Mouse (Mus musculus): ENCODE data around the gene Nfkbiz. TPM values are rescaled to one million over a fixed set of nuclear protein-coding genes. Genes with fewer than 3 reads are reported as not detected.

Gene Nfkbiz
- polyA plus RNA-seq, 1 experiment from 2014 or later: 1.6 TPM

DNA sequence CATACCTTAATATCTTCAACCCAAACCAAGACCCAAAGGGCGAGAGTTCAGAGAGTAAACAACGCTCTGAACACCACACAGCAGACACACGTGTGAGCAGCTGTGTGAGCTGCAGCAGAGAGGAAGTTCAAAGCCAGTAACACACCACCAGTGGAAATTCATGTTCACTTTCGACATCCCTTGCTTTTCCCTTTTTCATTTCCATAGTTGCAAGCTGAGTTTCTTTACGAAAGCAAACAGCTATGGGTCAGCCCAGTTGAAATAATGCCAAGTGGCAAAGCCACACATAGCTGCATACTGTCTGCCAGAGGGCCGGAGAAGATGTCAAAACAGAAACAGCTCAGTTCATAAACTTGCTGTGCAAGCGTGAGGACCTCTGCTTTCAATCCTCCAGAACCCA lies 39.9 kb downstream of the Nfkbiz start:
- no peaks in the 10 kb centered on the region for H3K4me1 ChIP-seq (replicated peaks; ENCODE audit: control insufficient read depth, insufficient read depth, low read length)
- no peaks in the 10 kb centered on the region for H3K9me3 ChIP-seq (ENCODE audit: control insufficient read depth, low read length)
- ATAC-seq (ENCODE audit: low FRiP score) (no peak), DNase-seq (ENCODE audit: low spot score) (no peak)
- H3K27me3 ChIP-seq (ENCODE audit: control insufficient read depth, insufficient read depth, low read length): no peaks in the 10 kb centered on the region
- H3K4me2 ChIP-seq (replicated peaks; ENCODE audit: low read depth, low read length): no peak overlapping the region
- no peak overlapping the region for H3K4me3 ChIP-seq (ENCODE audit: low read depth, low read length)
- H3K27ac ChIP-seq (ENCODE audit: low read depth, low read length): no peak overlapping the region
- H3K36me3 ChIP-seq (ENCODE audit: control insufficient read depth, insufficient read depth, low read length): no peaks in the 10 kb centered on the region
- no peak overlapping the region for H3K9ac ChIP-seq (ENCODE audit: low read depth, low read length)
- 89% methylated on average over 7 of the region's 7 CpGs for WGBS

DNA sequence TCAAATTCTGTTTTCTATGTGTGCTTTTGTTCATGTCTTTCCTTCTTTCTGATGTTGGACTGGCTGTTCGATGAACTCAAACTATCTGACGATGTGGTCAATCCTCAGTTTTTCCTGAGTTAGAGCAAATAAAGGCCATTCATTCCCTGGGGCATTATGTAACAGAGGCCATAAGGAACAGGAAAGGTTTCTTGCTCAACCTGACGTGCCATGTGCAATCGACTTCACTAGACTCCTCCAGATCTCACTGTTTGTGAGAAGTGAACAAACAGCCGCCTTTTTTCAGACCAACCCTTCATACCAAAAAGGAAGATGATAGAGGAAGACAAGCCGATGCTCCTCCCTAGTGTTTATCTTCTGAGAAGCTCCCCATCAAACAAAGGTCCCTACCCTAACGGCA lies 48.4 kb downstream of the Nfkbiz start:
- DNase-seq (ENCODE audit: low spot score) (no peak), ATAC-seq (ENCODE audit: low FRiP score) (no peak)
- Histone ChIP-seq H3K27me3 (ENCODE audit: control insufficient read depth, insufficient read depth, low read length) (no peaks in the 10 kb centered on the region), H3K4me1 (replicated peaks; ENCODE audit: control insufficient read depth, insufficient read depth, low read length) (no peaks in the 10 kb centered on the region), H3K27ac (ENCODE audit: low read depth, low read length) (no peak overlapping the region), H3K9me3 (ENCODE audit: control insufficient read depth, low read length) (no peaks in the 10 kb centered on the region), H3K4me2 (replicated peaks; ENCODE audit: low read depth, low read length) (no peak overlapping the region), H3K9ac (ENCODE audit: low read depth, low read length) (no peak overlapping the region), H3K36me3 (ENCODE audit: control insufficient read depth, insufficient read depth, low read length) (no peaks in the 10 kb centered on the region), H3K4me3 (ENCODE audit: low read depth, low read length) (no peak overlapping the region)
- WGBS: 91% methylated on average over 7 of the region's 7 CpGs

DNA sequence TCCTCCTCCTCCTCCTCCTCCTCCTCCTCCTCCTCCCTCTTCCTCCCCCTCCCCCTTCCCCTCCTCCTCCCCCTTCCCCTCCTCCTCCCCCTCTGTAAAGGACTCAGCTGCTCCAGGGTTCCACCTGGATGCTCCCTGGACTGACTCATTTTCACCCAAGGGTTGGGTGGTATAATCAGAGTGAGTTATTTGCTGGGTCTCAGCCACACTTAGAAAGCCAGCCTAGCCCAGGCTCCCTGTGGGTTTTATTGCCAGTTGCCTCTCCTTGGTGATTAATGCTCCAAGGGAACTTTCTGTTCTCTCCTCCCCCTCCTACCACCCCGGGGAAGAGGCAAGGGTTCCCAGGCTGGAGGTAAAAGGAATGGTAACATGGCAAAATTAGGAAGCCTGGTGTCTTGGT lies 49.4 kb downstream of the Nfkbiz start:
- Histone ChIP-seq H3K4me3 (ENCODE audit: low read depth, low read length) (no peak overlapping the region), H3K4me1 (replicated peaks; ENCODE audit: control insufficient read depth, insufficient read depth, low read length) (no peaks in the 10 kb centered on the region), H3K27me3 (ENCODE audit: control insufficient read depth, insufficient read depth, low read length) (no peaks in the 10 kb centered on the region), H3K9ac (ENCODE audit: low read depth, low read length) (no peak overlapping the region), H3K27ac (ENCODE audit: low read depth, low read length) (no peak overlapping the region), H3K4me2 (replicated peaks; ENCODE audit: low read depth, low read length) (no peak overlapping the region), H3K36me3 (ENCODE audit: control insufficient read depth, insufficient read depth, low read length) (no peaks in the 10 kb centered on the region), H3K9me3 (ENCODE audit: control insufficient read depth, low read length) (no peaks in the 10 kb centered on the region)
- DNase-seq (ENCODE audit: low spot score) (no peak), ATAC-seq (ENCODE audit: low FRiP score) (no peak)
- 31% methylated on average over 1 of the region's 1 CpGs for WGBS

DNA sequence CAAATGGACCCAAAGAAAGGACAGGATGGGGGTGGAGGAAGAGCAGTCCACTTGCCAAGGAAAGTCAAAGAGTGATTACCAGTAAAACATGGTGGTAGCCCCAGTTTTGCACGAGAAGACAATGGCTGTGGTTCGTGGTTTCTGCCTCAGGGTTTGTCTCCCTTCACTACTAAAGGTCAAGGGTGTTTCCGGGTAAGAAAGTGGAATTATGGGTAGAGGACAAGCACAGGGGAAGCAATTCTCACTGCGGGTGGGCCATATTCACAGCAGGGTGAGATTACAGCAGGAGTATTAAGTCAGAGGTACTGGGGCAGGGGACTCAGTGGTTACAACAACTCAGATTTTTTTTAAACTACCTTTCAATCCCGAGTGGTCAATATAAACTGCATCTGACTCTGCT lies 50.0 kb downstream of the Nfkbiz start:
- 85% methylated on average over 5 of the region's 5 CpGs for WGBS
- no peak overlapping the region for H3K27ac ChIP-seq (ENCODE audit: low read depth, low read length)
- DNase-seq (ENCODE audit: low spot score): no peak
- no peak for ATAC-seq (ENCODE audit: low FRiP score)
- H3K9me3 ChIP-seq (ENCODE audit: control insufficient read depth, low read length): no peaks in the 10 kb centered on the region
- no peak overlapping the region for H3K4me2 ChIP-seq (replicated peaks; ENCODE audit: low read depth, low read length)
- H3K4me1 ChIP-seq (replicated peaks; ENCODE audit: control insufficient read depth, insufficient read depth, low read length): no peaks in the 10 kb centered on the region
- no peaks in the 10 kb centered on the region for H3K27me3 ChIP-seq (ENCODE audit: control insufficient read depth, insufficient read depth, low read length)
- no peak overlapping the region for H3K4me3 ChIP-seq (ENCODE audit: low read depth, low read length)
- H3K36me3 ChIP-seq (ENCODE audit: control insufficient read depth, insufficient read depth, low read length): no peaks in the 10 kb centered on the region
- H3K9ac ChIP-seq (ENCODE audit: low read depth, low read length): no peak overlapping the region

DNA sequence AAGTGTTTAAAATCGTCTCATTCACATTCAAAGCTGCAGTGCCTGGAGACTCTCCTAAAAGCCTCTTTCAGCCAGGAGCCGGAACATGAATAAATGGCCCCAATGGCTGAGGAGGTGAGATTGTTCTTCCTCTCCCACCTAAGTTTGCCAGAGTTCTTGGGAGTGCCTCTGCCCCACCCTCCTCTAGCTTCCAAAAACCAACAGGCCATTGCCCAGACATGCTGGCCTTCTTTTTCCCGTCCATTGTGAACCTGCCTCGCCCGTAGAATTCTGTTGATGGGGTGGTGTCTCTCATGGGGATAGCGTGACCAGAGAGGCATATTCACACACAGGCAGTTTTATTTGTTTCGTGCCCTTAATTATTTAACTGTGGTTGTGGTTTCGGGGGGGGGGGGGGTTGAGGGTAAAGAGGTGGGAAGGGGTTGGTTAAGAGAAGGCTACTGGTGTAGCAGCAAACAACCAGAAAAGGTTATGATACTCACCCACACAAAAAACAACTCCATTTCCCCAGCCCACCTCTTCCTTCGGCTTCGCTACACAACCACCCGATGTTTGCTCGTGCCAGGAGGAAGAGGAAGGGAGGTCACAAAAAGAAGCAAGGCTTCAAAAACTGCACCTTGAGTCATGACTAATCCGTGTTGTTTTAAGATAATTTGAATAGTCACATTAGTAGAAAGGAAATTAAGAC lies 51.2 kb downstream of the Nfkbiz start:
- H3K9ac ChIP-seq (ENCODE audit: low read depth, low read length): no peak overlapping the region

DNA sequence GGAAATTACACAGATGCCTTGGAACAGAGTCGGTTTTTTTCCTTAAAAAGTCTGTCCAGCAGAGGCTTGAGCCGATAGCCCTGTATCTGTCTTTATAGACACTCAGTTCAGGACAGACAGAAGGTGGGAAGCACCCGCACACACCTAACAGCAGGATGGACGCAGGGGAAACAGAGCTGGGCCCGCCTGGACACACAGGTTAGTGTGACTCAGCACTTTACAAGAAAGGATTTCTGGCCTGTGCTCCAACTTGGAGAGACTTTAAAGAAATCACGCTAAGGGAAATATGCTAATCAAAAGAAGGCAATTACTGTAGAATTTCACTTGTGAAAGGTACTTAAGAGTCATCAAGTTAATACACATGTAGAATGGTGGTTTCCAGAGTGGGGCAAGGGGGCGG lies 54.3 kb downstream of the Nfkbiz start:
- H3K27me3 ChIP-seq (ENCODE audit: control insufficient read depth, insufficient read depth, low read length): no peaks in the 10 kb centered on the region
- no peaks in the 10 kb centered on the region for H3K36me3 ChIP-seq (ENCODE audit: control insufficient read depth, insufficient read depth, low read length)
- H3K4me1 ChIP-seq (replicated peaks; ENCODE audit: control insufficient read depth, insufficient read depth, low read length): no peaks in the 10 kb centered on the region
- H3K27ac ChIP-seq (ENCODE audit: low read depth, low read length): no peak overlapping the region
- no peak overlapping the region for H3K4me3 ChIP-seq (ENCODE audit: low read depth, low read length)
- ATAC-seq (ENCODE audit: low FRiP score) (no peak), DNase-seq (ENCODE audit: low spot score) (no peak)
- 88% methylated on average over 7 of the region's 7 CpGs for WGBS
- no peak overlapping the region for H3K9ac ChIP-seq (ENCODE audit: low read depth, low read length)
- H3K4me2 ChIP-seq (replicated peaks; ENCODE audit: low read depth, low read length): no peak overlapping the region
- H3K9me3 ChIP-seq (ENCODE audit: control insufficient read depth, low read length): no peaks in the 10 kb centered on the region

More for the DNA sequence above, 51.2 kb downstream of the Nfkbiz start:
- no peak for DNase-seq (ENCODE audit: low spot score)
- ATAC-seq (ENCODE audit: low FRiP score): no peak
- Histone ChIP-seq H3K27me3 (ENCODE audit: control insufficient read depth, insufficient read depth, low read length) (no peaks in the 10 kb centered on the region), H3K4me3 (ENCODE audit: low read depth, low read length) (no peak overlapping the region), H3K4me1 (replicated peaks; ENCODE audit: control insufficient read depth, insufficient read depth, low read length) (no peaks in the 10 kb centered on the region), H3K9me3 (ENCODE audit: control insufficient read depth, low read length) (no peaks in the 10 kb centered on the region), H3K36me3 (ENCODE audit: control insufficient read depth, insufficient read depth, low read length) (no peaks in the 10 kb centered on the region), H3K27ac (ENCODE audit: low read depth, low read length) (no peak overlapping the region), H3K4me2 (replicated peaks; ENCODE audit: low read depth, low read length) (no peak overlapping the region)
- WGBS: 88% methylated on average over 13 of the region's 13 CpGs

DNA sequence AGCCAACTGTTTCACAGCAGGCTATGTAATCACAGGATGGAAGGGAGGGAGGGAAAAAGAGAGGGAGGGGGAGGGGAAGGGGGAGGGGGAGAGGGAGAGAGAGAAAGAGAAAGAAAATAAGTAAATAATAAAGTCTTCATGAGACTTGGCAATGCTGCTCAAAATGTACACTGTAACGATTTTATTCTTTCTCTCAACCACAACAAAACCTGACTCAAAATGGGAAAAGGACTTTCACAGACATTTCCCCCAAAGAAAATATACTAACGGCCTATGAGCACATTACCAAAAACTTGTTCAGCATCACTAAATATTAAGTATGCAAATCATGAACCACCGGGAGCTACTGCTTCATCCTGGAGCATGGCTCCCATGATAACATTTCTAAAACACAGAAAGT lies 54.8 kb downstream of the Nfkbiz start:
- Histone ChIP-seq H3K4me3 (ENCODE audit: low read depth, low read length) (no peak overlapping the region), H3K4me2 (replicated peaks; ENCODE audit: low read depth, low read length) (no peak overlapping the region), H3K27me3 (ENCODE audit: control insufficient read depth, insufficient read depth, low read length) (no peaks in the 10 kb centered on the region), H3K4me1 (replicated peaks; ENCODE audit: control insufficient read depth, insufficient read depth, low read length) (no peaks in the 10 kb centered on the region), H3K36me3 (ENCODE audit: control insufficient read depth, insufficient read depth, low read length) (no peaks in the 10 kb centered on the region), H3K27ac (ENCODE audit: low read depth, low read length) (no peak overlapping the region), H3K9ac (ENCODE audit: low read depth, low read length) (no peak overlapping the region), H3K9me3 (ENCODE audit: control insufficient read depth, low read length) (no peaks in the 10 kb centered on the region)
- ATAC-seq (ENCODE audit: low FRiP score) (no peak), DNase-seq (ENCODE audit: low spot score) (no peak)
- 84% methylated on average over 3 of the region's 3 CpGs for whole genome bisulfite sequencing

DNA sequence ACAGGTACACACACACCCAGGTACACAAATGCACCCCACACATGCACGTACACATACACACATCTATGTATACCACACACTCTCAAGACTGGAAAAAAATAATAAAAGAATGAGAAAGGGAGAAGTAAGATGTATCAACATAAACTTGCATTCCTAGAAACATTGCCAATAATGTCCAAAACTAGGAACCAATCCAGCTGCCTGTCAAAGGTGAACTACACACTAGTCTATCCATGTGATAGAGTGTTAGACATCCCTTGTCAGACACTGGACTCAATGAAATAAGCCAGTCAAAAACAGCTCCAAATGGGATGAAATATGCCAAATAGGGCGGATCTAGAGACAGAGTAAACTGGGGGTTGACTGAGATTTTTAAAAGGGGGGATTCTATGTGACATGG lies 55.8 kb downstream of the Nfkbiz start:
- no peak for DNase-seq (ENCODE audit: low spot score)
- Histone ChIP-seq H3K9ac (ENCODE audit: low read depth, low read length) (no peak overlapping the region), H3K4me3 (ENCODE audit: low read depth, low read length) (no peak overlapping the region), H3K27me3 (ENCODE audit: control insufficient read depth, insufficient read depth, low read length) (no peaks in the 10 kb centered on the region), H3K9me3 (ENCODE audit: control insufficient read depth, low read length) (no peaks in the 10 kb centered on the region), H3K4me2 (replicated peaks; ENCODE audit: low read depth, low read length) (no peak overlapping the region), H3K4me1 (replicated peaks; ENCODE audit: control insufficient read depth, insufficient read depth, low read length) (no peaks in the 10 kb centered on the region), H3K36me3 (ENCODE audit: control insufficient read depth, insufficient read depth, low read length) (no peaks in the 10 kb centered on the region), H3K27ac (ENCODE audit: low read depth, low read length) (no peak overlapping the region)
- ATAC-seq (ENCODE audit: low FRiP score): no peak
- WGBS: 89% methylated on average over 2 of the region's 2 CpGs

DNA sequence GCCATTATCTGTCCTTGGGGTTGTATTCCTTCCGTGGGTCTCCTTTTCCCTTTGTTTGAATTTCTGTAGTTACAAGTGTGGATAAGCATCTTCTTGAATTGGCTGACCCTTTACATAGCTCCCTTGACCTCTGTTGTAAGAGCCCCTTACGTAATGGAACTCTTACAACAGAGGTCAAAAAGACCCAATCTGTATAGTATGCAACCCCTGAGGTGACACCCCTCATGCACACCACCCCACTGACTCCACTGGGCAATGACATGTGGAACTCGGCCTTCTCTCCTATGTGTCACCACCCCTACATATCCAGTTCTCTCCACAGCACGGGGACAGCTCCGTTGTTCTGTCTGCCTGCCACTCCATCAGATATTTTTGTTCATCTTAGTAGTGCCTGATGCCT lies 56.9 kb downstream of the Nfkbiz start:
- Histone ChIP-seq H3K4me2 (replicated peaks; ENCODE audit: low read depth, low read length) (no peak overlapping the region), H3K4me1 (replicated peaks; ENCODE audit: control insufficient read depth, insufficient read depth, low read length) (no peaks in the 10 kb centered on the region), H3K9ac (ENCODE audit: low read depth, low read length) (no peak overlapping the region), H3K27me3 (ENCODE audit: control insufficient read depth, insufficient read depth, low read length) (no peaks in the 10 kb centered on the region), H3K9me3 (ENCODE audit: control insufficient read depth, low read length) (no peaks in the 10 kb centered on the region), H3K4me3 (ENCODE audit: low read depth, low read length) (no peak overlapping the region), H3K27ac (ENCODE audit: low read depth, low read length) (no peak overlapping the region), H3K36me3 (ENCODE audit: control insufficient read depth, insufficient read depth, low read length) (no peaks in the 10 kb centered on the region)
- DNase-seq (ENCODE audit: low spot score): no peak
- ATAC-seq (ENCODE audit: low FRiP score): no peak
- WGBS: 71% methylated on average over 5 of the region's 5 CpGs
